Mouse (Mus musculus): ENCODE measurements around the gene Ccz1. TPM values are rescaled to one million over a fixed set of nuclear protein-coding genes. Genes with fewer than 3 reads are reported as not detected.

The Ccz1 gene
- polyA plus RNA-seq, 1 experiment from 2014 or later: 97.2 TPM

DNA sequence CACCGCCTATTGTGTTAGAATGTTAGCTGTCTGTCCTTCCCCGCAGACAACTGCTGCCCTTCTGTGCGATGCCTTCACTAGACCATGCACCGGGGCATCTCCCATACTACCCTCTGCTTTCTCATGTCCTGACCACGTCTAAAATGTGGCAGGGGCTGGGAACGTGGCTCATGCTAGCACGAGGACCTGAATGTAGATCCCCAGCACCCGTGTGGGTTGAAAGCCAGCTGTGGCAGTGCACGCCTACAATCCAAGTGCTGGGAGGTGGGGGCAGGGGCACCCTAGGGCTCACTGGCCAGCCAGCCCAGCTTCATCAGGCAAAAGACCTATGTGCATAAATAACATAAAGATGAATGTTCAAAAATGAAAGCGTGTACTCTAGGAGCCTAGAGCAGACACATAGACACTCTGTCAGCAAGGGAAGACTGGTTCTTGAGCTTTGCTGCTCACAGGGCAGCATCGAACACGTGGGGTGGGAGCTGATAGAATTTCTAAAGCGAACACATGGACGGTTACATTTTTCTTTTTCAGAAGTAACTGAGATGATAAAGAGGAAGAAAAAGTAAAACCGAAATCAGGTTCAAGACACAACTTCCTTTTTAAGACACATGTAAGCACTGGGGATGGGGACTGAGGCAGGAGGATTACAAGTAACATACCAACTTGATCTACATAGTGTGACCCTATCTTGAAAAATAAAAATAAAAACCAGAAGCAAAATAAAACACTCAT lies 12.1 kb downstream of the Ccz1 start:
- Histone ChIP-seq H3K4me3 (replicated peaks; ENCODE audit: low read length) (no peak overlapping the region), H3K27ac (ENCODE audit: low read length) (no peak overlapping the region), H3K9ac (replicated peaks; ENCODE audit: low read depth, low read length) (no peak overlapping the region), H3K27me3 (replicated peaks; ENCODE audit: control insufficient read depth, insufficient read depth, low read length) (no peaks in the 10 kb centered on the region), H3K36me3 (ENCODE audit: control insufficient read depth, insufficient read depth) (peaks cover 39% of the 10 kb centered on the region), H3K4me1 (replicated peaks; ENCODE audit: control insufficient read depth, insufficient read depth, low read length) (no peaks in the 10 kb centered on the region), H3K4me2 (ENCODE audit: low read length) (no peak overlapping the region), H3K9me3 (ENCODE audit: control insufficient read depth, low read length) (no peaks in the 10 kb centered on the region)
- ATAC-seq: no peak
- 94% methylated on average over 15 of the region's 15 CpGs for WGBS

DNA sequence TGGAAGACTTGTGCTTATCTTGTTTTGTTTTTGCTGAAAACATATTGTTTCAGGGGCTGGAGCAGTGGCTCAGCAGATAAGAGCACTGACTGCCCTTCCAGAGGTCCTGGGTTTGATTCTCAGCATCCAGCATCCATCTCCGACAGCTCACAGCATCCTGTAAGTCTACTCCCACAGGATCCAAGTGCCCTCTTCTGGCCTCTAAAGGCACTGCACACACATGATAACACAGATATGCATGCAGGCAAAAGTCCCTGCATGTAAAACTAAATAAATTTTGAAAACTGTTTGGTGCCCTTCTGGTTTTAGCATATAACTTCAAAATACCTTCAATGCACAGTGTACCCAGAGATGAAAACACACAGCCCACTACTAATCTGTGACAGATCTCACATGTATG lies 15.3 kb downstream of the Ccz1 start:
- 78% methylated on average over 1 of the region's 1 CpGs for WGBS
- Histone ChIP-seq H3K9me3 (ENCODE audit: control insufficient read depth, low read length) (no peaks in the 10 kb centered on the region), H3K9ac (replicated peaks; ENCODE audit: low read depth, low read length) (no peak overlapping the region), H3K4me2 (ENCODE audit: low read length) (no peak overlapping the region), H3K27me3 (replicated peaks; ENCODE audit: control insufficient read depth, insufficient read depth, low read length) (no peaks in the 10 kb centered on the region), H3K27ac (ENCODE audit: low read length) (no peak overlapping the region), H3K4me1 (replicated peaks; ENCODE audit: control insufficient read depth, insufficient read depth, low read length) (no peaks in the 10 kb centered on the region), H3K4me3 (replicated peaks; ENCODE audit: low read length) (no peak overlapping the region), H3K36me3 (ENCODE audit: control insufficient read depth, insufficient read depth) (peaks cover 34% of the 10 kb centered on the region)
- ATAC-seq: no peak

DNA sequence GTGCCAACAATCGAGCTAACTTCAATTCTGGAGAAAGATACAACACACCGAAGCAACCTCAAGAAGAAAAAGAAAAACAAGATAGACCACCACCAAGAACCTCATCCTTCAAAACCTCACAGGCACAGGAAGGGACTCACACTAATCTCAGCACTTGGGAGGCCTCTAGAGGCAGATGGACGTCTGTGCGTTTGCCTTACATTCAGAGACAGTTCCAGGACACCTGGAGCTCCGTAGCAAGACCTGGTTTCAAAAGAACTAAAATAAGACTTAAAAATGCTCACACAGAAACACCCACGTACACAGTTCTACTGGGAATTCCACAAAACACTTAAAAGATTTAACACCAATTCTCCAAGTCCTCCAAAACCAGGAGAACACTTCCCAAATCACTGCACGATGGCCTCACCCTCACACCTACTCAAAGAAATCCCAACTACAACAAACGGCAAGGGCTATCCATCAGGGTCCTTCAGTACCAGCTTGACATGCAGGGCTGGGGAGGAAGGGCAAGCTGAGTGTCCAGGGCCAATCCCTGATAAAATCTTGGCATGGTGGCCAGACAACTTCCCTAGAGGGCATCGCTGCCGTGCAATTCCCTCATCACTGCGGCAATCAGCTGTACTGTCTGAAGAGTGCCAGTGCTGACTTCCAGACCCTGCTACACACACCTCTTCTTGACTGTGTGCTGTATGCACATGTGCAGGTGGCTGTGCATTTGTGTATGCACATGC lies 19.9 kb downstream of the Ccz1 start:
- H3K4me1 ChIP-seq (replicated peaks; ENCODE audit: control insufficient read depth, insufficient read depth, low read length): no peaks in the 10 kb centered on the region
- no peaks in the 10 kb centered on the region for H3K27me3 ChIP-seq (replicated peaks; ENCODE audit: control insufficient read depth, insufficient read depth, low read length)
- no peak overlapping the region for H3K4me3 ChIP-seq (replicated peaks; ENCODE audit: low read length)
- H3K9ac ChIP-seq (replicated peaks; ENCODE audit: low read depth, low read length): no peak overlapping the region
- ATAC-seq: no peak
- peaks cover 47% of the 10 kb centered on the region for H3K36me3 ChIP-seq (ENCODE audit: control insufficient read depth, insufficient read depth)
- H3K27ac ChIP-seq (ENCODE audit: low read length): no peak overlapping the region
- H3K4me2 ChIP-seq (ENCODE audit: low read length): no peak overlapping the region
- H3K9me3 ChIP-seq (ENCODE audit: control insufficient read depth, low read length): no peaks in the 10 kb centered on the region
- 77% methylated on average over 11 of the region's 11 CpGs for WGBS

DNA sequence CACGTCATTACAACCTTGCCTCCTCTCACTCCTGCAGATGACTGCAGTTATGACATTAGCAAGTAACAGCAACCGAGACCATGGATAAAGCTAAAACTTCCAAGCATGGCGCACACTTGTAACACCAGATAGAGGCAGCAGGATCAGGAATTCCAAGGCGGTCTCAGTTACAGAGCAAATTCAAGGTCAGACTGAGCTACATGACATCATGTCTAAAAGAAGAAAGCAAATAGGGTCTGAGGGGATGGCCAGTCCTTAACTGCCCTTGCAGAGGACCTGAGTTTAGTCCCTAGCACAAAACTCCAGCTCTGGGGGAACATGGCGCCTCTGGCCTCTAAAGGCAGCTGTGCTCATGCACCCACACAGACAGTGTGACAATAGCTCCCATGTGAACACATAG lies 20.8 kb downstream of the Ccz1 start:
- 97% methylated on average over 5 of the region's 5 CpGs for WGBS
- H3K4me1 ChIP-seq (replicated peaks; ENCODE audit: control insufficient read depth, insufficient read depth, low read length): no peaks in the 10 kb centered on the region
- H3K9ac ChIP-seq (replicated peaks; ENCODE audit: low read depth, low read length): no peak overlapping the region
- no peaks in the 10 kb centered on the region for H3K9me3 ChIP-seq (ENCODE audit: control insufficient read depth, low read length)
- H3K4me2 ChIP-seq (ENCODE audit: low read length): no peak overlapping the region
- no peak overlapping the region for H3K27ac ChIP-seq (ENCODE audit: low read length)
- H3K4me3 ChIP-seq (replicated peaks; ENCODE audit: low read length): no peak overlapping the region
- ATAC-seq: no peak
- peaks cover 46% of the 10 kb centered on the region for H3K36me3 ChIP-seq (ENCODE audit: control insufficient read depth, insufficient read depth)
- no peaks in the 10 kb centered on the region for H3K27me3 ChIP-seq (replicated peaks; ENCODE audit: control insufficient read depth, insufficient read depth, low read length)

DNA sequence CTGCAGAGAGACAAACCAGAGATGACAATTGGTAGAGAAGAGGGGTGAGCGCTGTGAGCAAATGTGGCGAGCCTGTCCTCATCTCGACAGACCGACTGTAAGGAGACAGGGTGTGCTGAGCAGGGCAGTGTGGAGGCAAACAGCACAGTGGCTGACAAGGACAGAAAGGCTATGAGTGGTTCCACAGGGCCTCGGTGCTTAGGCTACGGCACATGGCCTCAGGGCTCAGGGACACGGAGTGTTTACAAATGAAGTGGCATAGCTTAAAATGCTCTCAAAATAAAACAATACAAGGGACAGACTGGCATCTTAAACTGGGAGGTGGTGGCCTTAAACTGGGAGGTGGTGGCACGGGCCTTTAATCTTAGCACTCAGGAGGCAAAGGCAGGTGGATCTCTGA lies 21.4 kb downstream of the Ccz1 start:
- Histone ChIP-seq H3K4me3 (replicated peaks; ENCODE audit: low read length) (no peak overlapping the region), H3K4me1 (replicated peaks; ENCODE audit: control insufficient read depth, insufficient read depth, low read length) (no peaks in the 10 kb centered on the region), H3K27me3 (replicated peaks; ENCODE audit: control insufficient read depth, insufficient read depth, low read length) (no peaks in the 10 kb centered on the region), H3K9ac (replicated peaks; ENCODE audit: low read depth, low read length) (no peak overlapping the region), H3K4me2 (ENCODE audit: low read length) (no peak overlapping the region), H3K27ac (ENCODE audit: low read length) (no peak overlapping the region), H3K36me3 (ENCODE audit: control insufficient read depth, insufficient read depth) (peaks cover 48% of the 10 kb centered on the region), H3K9me3 (ENCODE audit: control insufficient read depth, low read length) (no peaks in the 10 kb centered on the region)
- ATAC-seq: no peak
- 91% methylated on average over 8 of the region's 8 CpGs for WGBS

DNA sequence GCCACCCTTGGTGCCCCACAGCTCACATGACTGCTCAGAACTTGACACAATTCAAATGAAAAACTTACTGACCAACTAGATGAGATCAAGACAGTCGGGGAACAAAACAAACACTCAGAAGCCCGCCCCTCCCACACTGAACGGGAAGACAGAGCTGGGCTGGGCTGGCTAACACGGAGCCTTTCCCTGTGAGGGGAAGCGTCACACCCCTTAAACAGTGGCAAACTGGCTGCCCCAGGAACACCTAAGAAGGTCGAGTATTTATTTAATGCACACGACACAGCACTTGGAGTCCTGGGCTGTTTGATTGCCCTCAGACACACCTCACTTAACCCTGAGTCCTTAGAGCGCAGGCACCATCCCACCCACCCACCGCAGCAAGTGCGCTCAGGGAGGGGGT lies 22.0 kb downstream of the Ccz1 start:
- no peaks in the 10 kb centered on the region for H3K27me3 ChIP-seq (replicated peaks; ENCODE audit: control insufficient read depth, insufficient read depth, low read length)
- H3K4me1 ChIP-seq (replicated peaks; ENCODE audit: control insufficient read depth, insufficient read depth, low read length): no peaks in the 10 kb centered on the region
- peaks cover 48% of the 10 kb centered on the region for H3K36me3 ChIP-seq (ENCODE audit: control insufficient read depth, insufficient read depth)
- no peak overlapping the region for H3K4me3 ChIP-seq (replicated peaks; ENCODE audit: low read length)
- no peak overlapping the region for H3K27ac ChIP-seq (ENCODE audit: low read length)
- H3K4me2 ChIP-seq (ENCODE audit: low read length): no peak overlapping the region
- WGBS: 89% methylated on average over 10 of the region's 10 CpGs
- no peaks in the 10 kb centered on the region for H3K9me3 ChIP-seq (ENCODE audit: control insufficient read depth, low read length)
- ATAC-seq: no peak
- H3K9ac ChIP-seq (replicated peaks; ENCODE audit: low read depth, low read length): no peak overlapping the region

DNA sequence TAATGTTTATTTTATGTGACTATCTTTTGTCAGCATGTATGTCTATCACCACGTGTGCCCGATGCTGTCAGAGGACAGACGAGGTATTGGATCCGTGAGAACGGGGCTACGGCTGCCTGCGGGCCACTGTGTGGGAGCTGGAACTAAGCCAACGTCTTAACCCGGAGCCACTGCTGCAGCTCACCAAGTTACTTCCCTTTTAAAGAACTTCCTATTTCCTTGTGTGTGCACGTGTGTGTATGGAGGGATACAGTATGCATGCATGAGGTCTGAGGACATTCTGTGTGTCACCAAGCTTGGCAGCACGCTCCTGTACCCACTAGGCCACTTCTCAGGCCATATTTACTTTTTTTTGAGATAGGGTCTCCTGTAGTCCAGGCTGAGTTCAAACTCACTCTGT lies 24.6 kb downstream of the Ccz1 start:
- no peak overlapping the region for H3K4me3 ChIP-seq (replicated peaks; ENCODE audit: low read length)
- no peak overlapping the region for H3K27ac ChIP-seq (ENCODE audit: low read length)
- H3K4me2 ChIP-seq (ENCODE audit: low read length): no peak overlapping the region
- H3K36me3 ChIP-seq (ENCODE audit: control insufficient read depth, insufficient read depth): peaks cover 58% of the 10 kb centered on the region
- H3K27me3 ChIP-seq (replicated peaks; ENCODE audit: control insufficient read depth, insufficient read depth, low read length): no peaks in the 10 kb centered on the region
- H3K4me1 ChIP-seq (replicated peaks; ENCODE audit: control insufficient read depth, insufficient read depth, low read length): no peaks in the 10 kb centered on the region
- no peak overlapping the region for H3K9ac ChIP-seq (replicated peaks; ENCODE audit: low read depth, low read length)
- no peaks in the 10 kb centered on the region for H3K9me3 ChIP-seq (ENCODE audit: control insufficient read depth, low read length)
- WGBS: 85% methylated on average over 11 of the region's 11 CpGs
- no peak for ATAC-seq

DNA sequence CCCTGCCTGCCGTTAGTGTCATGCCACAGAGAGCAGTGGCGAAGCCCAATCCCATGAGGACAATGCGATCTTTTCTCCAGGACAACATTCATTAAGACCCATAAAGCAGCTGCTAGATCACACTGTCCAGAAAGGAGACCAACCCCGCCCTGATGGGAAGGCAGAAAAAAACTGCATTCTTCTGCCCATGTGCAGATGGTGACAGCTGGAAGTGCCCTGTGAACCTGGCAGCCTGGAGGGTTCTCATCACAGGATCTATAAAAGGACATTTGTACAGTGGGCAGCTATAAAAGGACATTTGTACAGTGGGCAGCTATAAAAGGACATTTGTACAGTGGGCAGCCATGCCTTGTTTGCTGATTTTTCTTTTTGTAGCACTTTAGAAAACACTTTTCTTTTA lies 25.6 kb downstream of the Ccz1 start:
- 78% methylated on average over 4 of the region's 4 CpGs for WGBS
- no peaks in the 10 kb centered on the region for H3K27me3 ChIP-seq (replicated peaks; ENCODE audit: control insufficient read depth, insufficient read depth, low read length)
- no peak overlapping the region for H3K4me2 ChIP-seq (ENCODE audit: low read length)
- ATAC-seq: no peak
- peaks cover 52% of the 10 kb centered on the region for H3K36me3 ChIP-seq (ENCODE audit: control insufficient read depth, insufficient read depth)
- H3K27ac ChIP-seq (ENCODE audit: low read length): no peak overlapping the region
- H3K9me3 ChIP-seq (ENCODE audit: control insufficient read depth, low read length): no peaks in the 10 kb centered on the region
- no peak overlapping the region for H3K9ac ChIP-seq (replicated peaks; ENCODE audit: low read depth, low read length)
- no peak overlapping the region for H3K4me3 ChIP-seq (replicated peaks; ENCODE audit: low read length)
- no peaks in the 10 kb centered on the region for H3K4me1 ChIP-seq (replicated peaks; ENCODE audit: control insufficient read depth, insufficient read depth, low read length)

DNA sequence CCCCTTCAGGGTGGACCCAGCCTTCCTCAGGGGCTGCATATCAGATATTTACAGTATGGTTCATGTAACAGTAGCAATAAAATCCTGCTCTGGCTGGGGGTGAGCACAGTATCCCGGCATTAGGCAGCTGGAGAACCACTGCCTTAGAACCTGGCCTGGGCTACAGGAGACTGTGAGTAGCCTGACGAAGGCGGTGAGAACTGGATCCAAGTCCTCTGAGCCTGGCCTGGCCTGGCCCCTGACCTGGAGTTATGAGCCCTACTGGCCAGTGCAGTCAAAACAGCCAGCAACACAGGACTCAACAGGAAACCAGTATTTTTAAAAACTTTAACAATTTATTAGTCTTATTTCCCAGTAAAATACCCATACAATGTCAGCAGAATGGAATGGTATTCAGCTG lies 27.1 kb downstream of the Ccz1 start:
- Histone ChIP-seq H3K36me3 (ENCODE audit: control insufficient read depth, insufficient read depth) (peaks cover 45% of the 10 kb centered on the region), H3K4me2 (ENCODE audit: low read length) (no peak overlapping the region), H3K9me3 (ENCODE audit: control insufficient read depth, low read length) (no peaks in the 10 kb centered on the region), H3K27me3 (replicated peaks; ENCODE audit: control insufficient read depth, insufficient read depth, low read length) (no peaks in the 10 kb centered on the region), H3K4me3 (replicated peaks; ENCODE audit: low read length) (no peak overlapping the region), H3K27ac (ENCODE audit: low read length) (no peak overlapping the region), H3K9ac (replicated peaks; ENCODE audit: low read depth, low read length) (no peak overlapping the region), H3K4me1 (replicated peaks; ENCODE audit: control insufficient read depth, insufficient read depth, low read length) (no peaks in the 10 kb centered on the region)
- 93% methylated on average over 3 of the region's 3 CpGs for WGBS
- ATAC-seq: no peak
